Mouse (Mus musculus) c-Kit-positive CD71-negative TER-119-negative erythroid progenitor cells, embryonic 14.5 days (primary cell): ENCODE results near the gene Coq10a.

ENCODE experiments used
- DNase-seq: peaks from one replicate; pipeline ENCODE4 v3.0.0-alpha.2; 2013; ENCODE audit warnings: low read depth

The Coq10a gene

GRCm38 (mm10) chr10:128368402-128369217 is at the start of gene Coq10a:
TSS of gene Coq10a (minus strand) at chr10:128368997.
- peak; percentile 81 for DNase-seq

GRCm38 (mm10) chr10:128414848-128415247 is 46.1 kb upstream of the Coq10a start:
- no peak for DNase-seq

DNA sequence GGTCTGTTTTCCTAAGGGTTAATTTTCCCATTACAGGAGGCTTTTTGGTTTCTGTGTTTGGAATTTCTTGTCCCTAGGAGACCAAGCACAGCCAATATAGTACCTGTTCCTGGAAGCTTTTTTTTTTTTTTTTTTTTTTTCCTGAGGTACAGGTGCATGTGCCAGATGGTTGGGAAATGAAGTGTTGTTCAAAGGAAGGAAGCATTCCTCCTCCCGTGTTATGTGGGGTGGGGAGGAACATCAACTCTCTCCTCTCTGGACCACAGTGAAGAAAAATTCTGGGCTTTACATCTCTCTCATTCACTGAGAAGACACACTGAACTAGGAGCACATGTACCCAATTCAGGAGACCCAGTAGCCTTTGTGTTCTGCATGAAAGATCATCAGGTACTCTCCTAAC is 44.3 kb upstream of the Coq10a start:
- no peak for DNase-seq

- DNase-seq = no peak
Measured at GRCm38 (mm10) chr10:128412558-128412957, 43.8 kb upstream of the Coq10a start.

DNA sequence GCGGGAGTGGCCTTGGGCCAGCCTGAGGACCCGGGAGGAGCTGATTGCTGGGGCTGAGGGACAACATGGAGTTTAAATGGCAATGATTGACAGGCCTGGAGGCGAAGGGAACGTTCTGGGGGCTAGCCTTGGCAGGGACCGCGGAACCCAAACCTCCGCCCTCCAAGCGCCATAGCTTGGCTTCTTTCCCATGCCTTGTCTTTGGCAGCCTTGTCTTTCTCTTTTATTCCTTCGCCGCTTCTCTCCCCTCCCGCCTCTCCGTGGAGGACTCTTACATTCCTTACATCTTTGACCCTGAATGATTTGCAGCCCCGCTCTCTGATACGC is 43.2 kb upstream of the Coq10a start:
- DNase-seq = no peak

DNA sequence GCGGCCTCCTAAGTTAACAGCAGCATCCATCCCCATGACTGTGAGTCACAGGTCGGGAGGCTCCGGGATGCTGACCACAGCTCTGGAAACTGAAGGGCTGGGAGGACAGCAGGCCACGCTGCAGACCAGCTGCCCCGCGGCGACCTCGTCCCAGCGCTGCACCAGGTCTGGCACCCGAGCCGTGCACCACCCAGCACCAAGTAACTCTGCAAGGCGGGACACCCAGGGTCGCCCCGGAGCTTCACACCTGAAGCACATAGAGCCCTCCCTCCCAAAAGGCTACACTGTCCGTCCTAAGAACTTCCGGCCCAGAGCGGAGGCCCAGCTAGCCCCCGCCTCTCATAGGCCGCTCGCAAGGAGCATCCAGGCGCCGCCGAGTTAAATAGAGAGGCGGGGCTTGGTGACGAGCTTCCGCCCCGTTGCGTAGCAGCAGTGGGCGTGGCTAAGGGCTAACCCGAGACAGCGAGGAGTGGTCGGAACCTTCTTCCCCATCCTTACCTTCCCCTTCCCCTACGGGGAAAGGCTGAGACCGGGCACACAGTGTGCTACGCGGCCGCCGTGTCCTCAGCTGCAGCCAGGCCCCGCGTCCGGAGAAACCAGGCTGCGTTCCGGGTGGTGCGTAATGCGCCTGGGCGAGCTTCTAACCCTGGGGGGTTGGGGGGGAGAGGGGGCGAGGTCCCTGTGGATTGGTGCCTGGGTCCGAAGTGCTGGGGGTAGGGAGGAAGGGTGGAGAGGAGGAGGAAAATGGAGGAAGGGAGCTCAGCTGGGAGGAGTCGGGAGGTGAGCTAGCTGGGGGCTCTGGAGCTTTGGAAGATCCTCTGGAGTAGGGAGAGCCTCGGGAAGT is 42.6 kb upstream of the Coq10a start, which contains the start of the genes Nabp2 and Rnf41:
Nabp2 (minus strand) TSS at position 282 of the 844 bp plus-strand sequence.
Rnf41 (plus strand) TSS at position 447 of the 844 bp plus-strand sequence.
- peak; percentile 98 for DNase-seq

DNA sequence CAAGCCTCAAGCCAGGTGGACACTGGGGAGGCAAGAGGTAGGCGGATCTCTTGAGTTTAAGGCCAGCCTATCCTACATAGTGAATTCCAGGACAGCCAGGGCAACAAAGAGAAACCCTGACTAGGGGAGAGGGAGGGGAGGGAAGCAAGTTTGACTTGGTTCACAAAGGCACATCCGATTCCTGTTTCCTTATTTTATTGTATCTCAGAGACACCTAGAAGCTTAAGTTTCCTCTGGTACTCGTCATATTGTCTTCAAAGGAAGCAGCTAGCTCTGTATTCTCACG is 41.7 kb upstream of the Coq10a start:
- no peak for DNase-seq

GRCm38 (mm10) chr10:128409692-128410559 is 41.1 kb upstream of the Coq10a start:
- DNase-seq = peak; percentile 97

DNA sequence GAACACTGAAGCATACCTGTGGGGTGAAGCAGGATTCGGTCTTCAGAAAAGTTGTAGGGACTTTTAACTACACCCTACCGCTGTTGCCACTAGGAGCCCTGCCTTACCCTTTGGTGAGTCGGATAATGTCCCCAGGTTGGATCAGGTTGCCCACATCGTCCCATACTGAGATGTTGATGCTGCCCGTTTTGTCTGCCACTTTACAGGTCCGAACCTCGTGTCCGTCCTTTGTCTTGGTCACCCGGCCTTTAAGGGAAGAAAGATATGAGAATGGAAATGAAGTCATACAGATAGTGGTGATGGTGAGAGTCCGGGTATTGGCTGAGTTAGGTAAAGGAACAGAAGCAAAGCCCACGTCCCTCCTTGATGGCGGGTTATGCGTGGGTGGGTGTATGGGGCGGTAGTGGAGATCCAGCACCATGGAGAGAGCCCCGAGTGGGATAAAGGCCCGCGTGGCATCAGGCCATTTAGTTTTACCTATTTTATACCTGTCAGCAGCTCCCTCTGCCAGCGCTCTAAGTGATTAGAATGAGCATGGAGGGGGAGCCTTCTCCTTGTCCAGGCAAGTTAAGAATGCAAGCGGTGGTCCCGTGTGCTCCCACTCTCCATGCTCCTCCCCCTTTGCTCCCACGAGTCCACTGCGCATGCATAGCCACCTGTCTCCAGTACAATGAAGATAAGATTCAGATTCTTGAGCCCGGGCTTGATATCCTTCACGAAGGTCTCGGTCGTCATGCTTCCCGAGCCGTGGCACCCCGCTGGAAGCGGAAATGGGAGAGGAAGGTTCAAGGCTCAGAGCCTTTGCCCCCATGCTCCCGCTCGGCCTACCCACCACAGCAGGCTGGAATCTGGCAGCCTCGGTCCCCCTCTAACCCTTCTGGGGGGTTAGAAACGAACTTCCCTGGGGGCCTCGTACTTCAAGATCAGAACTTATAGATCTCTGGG is 40.1 kb upstream of the Coq10a start:
- DNase-seq = no peak

GRCm38 (mm10) chr10:128403931-128404330 is 35.1 kb upstream of the Coq10a start:
- DNase-seq = no peak

GRCm38 (mm10) chr10:128401638-128402037 is 32.8 kb upstream of the Coq10a start:
- DNase-seq = no peak

GRCm38 (mm10) chr10:128401056-128401455 is 32.3 kb upstream of the Coq10a start, which contains the start of gene Slc39a5:
TSS of gene Slc39a5 (minus strand) at chr10:128401229.
- DNase-seq = no peak

DNA sequence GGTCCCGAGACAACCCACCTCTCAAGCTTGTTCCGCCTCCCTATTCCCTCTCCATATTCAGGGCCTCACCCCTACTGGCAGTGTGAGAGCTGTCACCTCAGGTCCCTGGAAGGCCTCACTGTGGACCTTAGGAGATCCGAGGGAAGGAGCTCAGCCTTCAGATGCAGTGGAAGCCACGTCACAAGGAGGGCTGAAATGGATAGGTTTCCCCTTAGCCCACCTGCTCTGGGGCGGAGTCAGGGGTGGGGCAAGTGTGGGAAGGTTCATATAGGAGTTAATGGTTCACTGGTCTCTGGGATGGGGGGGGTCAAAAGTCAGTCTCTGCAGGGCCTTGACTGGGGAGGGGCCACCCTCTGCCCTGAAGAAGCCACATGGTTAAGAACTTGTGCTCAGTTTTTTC is 31.5 kb upstream of the Coq10a start:
- DNase-seq = no peak

GRCm38 (mm10) chr10:128397466-128397865 is 28.7 kb upstream of the Coq10a start:
- DNase-seq = no peak

GRCm38 (mm10) chr10:128396716-128397264 is 28.0 kb upstream of the Coq10a start:
- no peak for DNase-seq

DNA sequence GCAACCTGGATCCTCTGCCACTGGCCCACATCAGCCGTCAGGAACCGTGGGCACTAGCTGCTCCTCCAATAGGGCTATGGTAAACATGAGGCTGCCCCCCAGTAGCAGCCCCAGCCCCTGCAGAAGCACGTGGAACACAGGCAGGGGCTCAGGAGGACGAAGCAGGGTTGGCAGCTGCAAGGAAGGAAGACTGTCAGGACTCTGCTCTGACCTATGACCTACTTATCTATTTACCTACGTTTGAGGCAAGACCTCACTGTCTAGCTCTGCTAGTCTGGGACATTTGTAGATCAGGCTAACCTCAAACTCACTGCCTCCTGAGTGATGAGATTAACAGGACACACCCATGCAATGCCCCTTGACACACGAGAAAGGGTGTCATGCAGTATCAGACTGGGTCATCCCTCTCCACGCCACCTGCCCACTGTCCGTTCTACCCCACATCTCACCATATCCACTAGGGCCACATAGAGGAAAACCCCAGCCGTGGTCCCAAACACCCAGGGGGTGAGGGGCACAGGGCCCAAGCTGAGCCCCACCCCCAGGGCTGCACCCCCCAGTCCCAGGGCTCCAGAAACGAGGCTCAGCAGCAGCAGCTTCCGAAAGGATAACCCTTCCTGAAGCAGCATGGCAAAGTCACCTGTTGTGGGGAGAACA is 27.3 kb upstream of the Coq10a start:
- DNase-seq = no peak

DNA sequence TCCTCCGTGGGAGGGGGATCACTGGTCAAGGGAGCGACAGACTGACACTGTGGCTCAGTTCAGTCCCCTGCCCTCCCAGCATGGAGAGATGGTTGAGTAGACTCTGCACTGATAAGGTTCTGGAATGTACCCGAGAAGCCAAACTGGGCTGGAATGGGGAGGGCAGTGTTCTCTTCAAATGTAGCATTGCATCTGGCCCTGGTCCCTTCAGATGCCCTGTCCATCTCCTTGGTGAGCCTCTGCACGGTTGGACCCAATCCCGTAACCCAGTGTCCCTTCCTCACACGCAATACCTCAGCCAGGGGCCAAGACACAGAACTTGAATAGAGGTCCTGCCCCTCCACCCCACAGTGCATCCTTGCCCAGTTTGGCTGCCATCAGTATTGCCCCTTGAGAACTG is 23.1 kb upstream of the Coq10a start:
- DNase-seq = no peak

GRCm38 (mm10) chr10:128390366-128390765 is 21.6 kb upstream of the Coq10a start:
- DNase-seq = no peak

GRCm38 (mm10) chr10:128389570-128389969 is 20.8 kb upstream of the Coq10a start:
- DNase-seq = no peak

- DNase-seq = no peak
Measured at GRCm38 (mm10) chr10:128388941-128389340, 20.1 kb upstream of the Coq10a start.
